Mouse (Mus musculus): ENCODE data around the gene Spats2. TPM values are rescaled to one million over a fixed set of nuclear protein-coding genes. Genes with fewer than 3 reads are reported as not detected.

Gene Spats2
- polyA plus RNA-seq, 1 experiment, result 39.1 TPM

- Histone ChIP-seq H3K36me3 (ENCODE audit: control insufficient read depth, insufficient read depth) (no peaks in the 10 kb centered on the region), H3K27me3 (ENCODE audit: control insufficient read depth, insufficient read depth, insufficient read length) (no peaks in the 10 kb centered on the region), H3ac (ENCODE audit: control insufficient read depth, insufficient read length) (no peak overlapping the region), H3K79me2 (ENCODE audit: control insufficient read depth, insufficient read depth) (no peaks in the 10 kb centered on the region), H3K4me3 (no peak overlapping the region), H3K4me2 (ENCODE audit: low read depth) (peak overlapping the region; percentile 95)
- no peak for TF ChIP-seq MAX (IDR thresholded peaks at IDR 0.05; ENCODE audit: low read depth)
- TF ChIP-seq CEBPB (IDR thresholded peaks at IDR 0.05; ENCODE audit: insufficient read depth, poor library complexity, severe bottlenecking), result no peak
- TF ChIP-seq REST (IDR thresholded peaks at IDR 0.05; ENCODE audit: insufficient read depth, insufficient read length), result no peak
- no peak for TF ChIP-seq USF1 (IDR thresholded peaks at IDR 0.05; ENCODE audit: low read depth)
- no peak for TF ChIP-seq TCF3 (IDR thresholded peaks at IDR 0.05; ENCODE audit: insufficient read length, low read depth)
- TF ChIP-seq TCF12 (IDR thresholded peaks at IDR 0.05; ENCODE audit: insufficient read depth, poor library complexity, severe bottlenecking), result no peak
- TF ChIP-seq MYOG (IDR thresholded peaks at IDR 0.05; ENCODE audit: control insufficient read depth in 1 of 3, insufficient read depth in 1 of 3, insufficient read length in 2 of 3, low read depth in 2 of 3), result peak in 1 of 3 experiments; percentile 34
- TF ChIP-seq SRF (IDR thresholded peaks at IDR 0.05; ENCODE audit: control insufficient read depth, insufficient read length, low read depth), result no peak
- no peak for TF ChIP-seq E2F4 (IDR thresholded peaks at IDR 0.05; ENCODE audit: insufficient read depth)
- peak in 1 of 3 experiments; percentile 28 for TF ChIP-seq MYOD1 (IDR thresholded peaks at IDR 0.05; ENCODE audit: control insufficient read depth in 1 of 3, insufficient read length in 2 of 3, low read depth in 2 of 3)
- peak; percentile 56 for TF ChIP-seq POLR2A (IDR thresholded peaks at IDR 0.05; ENCODE audit: insufficient read length, low read depth)
- TF ChIP-seq POLR2AphosphoS2 (IDR thresholded peaks at IDR 0.05; ENCODE audit: insufficient read length, low read depth), result peak; percentile 68
These were observed 134.1 kb downstream of the Spats2 start for GRCm38 (mm10) chr15:99259730-99260252.

- Histone ChIP-seq H3ac (ENCODE audit: control insufficient read depth, insufficient read length) (no peak overlapping the region), H3K79me2 (ENCODE audit: control insufficient read depth, insufficient read depth) (no peaks in the 10 kb centered on the region), H3K4me2 (ENCODE audit: low read depth) (no peak overlapping the region), H3K36me3 (ENCODE audit: control insufficient read depth, insufficient read depth) (no peaks in the 10 kb centered on the region), H3K4me3 (no peak overlapping the region), H3K27me3 (ENCODE audit: control insufficient read depth, insufficient read depth, insufficient read length) (no peaks in the 10 kb centered on the region)
- no peak for TF ChIP-seq MYOG (IDR thresholded peaks at IDR 0.05; ENCODE audit: control insufficient read depth in 1 of 3, insufficient read depth in 1 of 3, insufficient read length in 2 of 3, low read depth in 2 of 3)
- no peak for TF ChIP-seq CEBPB (IDR thresholded peaks at IDR 0.05; ENCODE audit: insufficient read depth, poor library complexity, severe bottlenecking)
- no peak for TF ChIP-seq REST (IDR thresholded peaks at IDR 0.05; ENCODE audit: insufficient read depth, insufficient read length)
- TF ChIP-seq POLR2AphosphoS2 (IDR thresholded peaks at IDR 0.05; ENCODE audit: insufficient read length, low read depth), result no peak
- no peak for TF ChIP-seq POLR2A (IDR thresholded peaks at IDR 0.05; ENCODE audit: insufficient read length, low read depth)
- no peak for TF ChIP-seq MAX (IDR thresholded peaks at IDR 0.05; ENCODE audit: low read depth)
- TF ChIP-seq USF1 (IDR thresholded peaks at IDR 0.05; ENCODE audit: low read depth), result no peak
- no peak for TF ChIP-seq MYOD1 (IDR thresholded peaks at IDR 0.05; ENCODE audit: control insufficient read depth in 1 of 3, insufficient read length in 2 of 3, low read depth in 2 of 3)
- no peak for TF ChIP-seq TCF3 (IDR thresholded peaks at IDR 0.05; ENCODE audit: insufficient read length, low read depth)
- no peak for TF ChIP-seq TCF12 (IDR thresholded peaks at IDR 0.05; ENCODE audit: insufficient read depth, poor library complexity, severe bottlenecking)
These were observed 137.0 kb downstream of the Spats2 start for GRCm38 (mm10) chr15:99262702-99263101.

Other genes with a start within 250 kb of the Spats2 start
- gene Rhebl1, start 231.4 kb upstream of the Spats2 start, polyA plus RNA-seq (2012; fragmentation: generic; extraction: Trizol), result 7.6 TPM
- 0.11 TPM for gene Dhh, start 227.4 kb upstream of the Spats2 start, polyA plus RNA-seq (2012; fragmentation: generic; extraction: Trizol)
- 33.4 TPM for gene Lmbr1l, start 207.7 kb upstream of the Spats2 start, polyA plus RNA-seq (2012; fragmentation: generic; extraction: Trizol)
- 2,204 TPM for gene Tuba1b, start 191.4 kb upstream of the Spats2 start, polyA plus RNA-seq (2012; fragmentation: generic; extraction: Trizol)
- gene Gm49450, start 172.4 kb upstream of the Spats2 start, polyA plus RNA-seq (2012; fragmentation: generic; extraction: Trizol), result 0.84 TPM
- 3,074 TPM for gene Tuba1a, start 172.2 kb upstream of the Spats2 start, polyA plus RNA-seq (2012; fragmentation: generic; extraction: Trizol)
- 462 TPM for gene Tuba1c, start 96.0 kb upstream of the Spats2 start, polyA plus RNA-seq (2012; fragmentation: generic; extraction: Trizol)
- 0.98 TPM for gene Prph, start 70.7 kb upstream of the Spats2 start, polyA plus RNA-seq (2012; fragmentation: generic; extraction: Trizol)
- 18.6 TPM for gene Troap, start 51.3 kb upstream of the Spats2 start, polyA plus RNA-seq (2012; fragmentation: generic; extraction: Trizol)
- gene C1ql4, start 38.1 kb upstream of the Spats2 start, polyA plus RNA-seq (2012; fragmentation: generic; extraction: Trizol), result 0.10 TPM
- gene Dnajc22, start 32.7 kb upstream of the Spats2 start, polyA plus RNA-seq (2012; fragmentation: generic; extraction: Trizol), result 0.78 TPM
- 0.17 TPM for gene Kcnh3, start 98.9 kb downstream of the Spats2 start, polyA plus RNA-seq (2012; fragmentation: generic; extraction: Trizol)
- gene Mcrs1, start 126.0 kb downstream of the Spats2 start, polyA plus RNA-seq (2012; fragmentation: generic; extraction: Trizol), result 99.1 TPM
- gene Prpf40b, start 169.2 kb downstream of the Spats2 start, polyA plus RNA-seq (2012; fragmentation: generic; extraction: Trizol), result 59.7 TPM
- gene Fam186b, start 170.0 kb downstream of the Spats2 start, polyA plus RNA-seq (2012; fragmentation: generic; extraction: Trizol), result 0.06 TPM
- 62.6 TPM for gene Fmnl3, start 244.6 kb downstream of the Spats2 start, polyA plus RNA-seq (2012; fragmentation: generic; extraction: Trizol)